Mouse (Mus musculus): ENCODE measurements at regions not wholly inside any gene's neighbourhood (a gene's known extent, or its start where the extent isn't known, plus 50 kb on each side); places are given as distances from the start of the nearest gene placed in this dataset.

- TF ChIP-seq POLR2A (IDR thresholded peaks at IDR 0.05; ENCODE audit: low read depth, low read length) (no peak), CTCF (IDR thresholded peaks at IDR 0.05; ENCODE audit: borderline replicate concordance, insufficient read depth, low read length) (no peak)
Measured at GRCm38 (mm10) chr3:82250796-82251261, 105.2 kb upstream of the Gucy1a1 start.
